Mouse (Mus musculus) forebrain, embryonic 11.5 days (tissue): Measurements from ENCODE around the gene Pgf. TPM values are rescaled to one million over a fixed set of nuclear protein-coding genes. Genes with fewer than 3 reads are reported as not detected.

Source experiments
- ATAC-seq: fragments of 200-750 bp; cut with Nextera tagmentation; replicated peaks from 2 replicates; pipeline ENCODE4 v1.8.0; 2017; ENCODE audit warnings: moderate TSS enrichment; ENCODE audit not compliant: low FRiP score
- DNase-seq: peaks from one replicate; pipeline ENCODE4 v3.0.0-alpha.2; 2017; ENCODE audit warnings: low spot score
- H3K27ac ChIP-seq: fragments of 300-500 bp; sonication (generic); 2 replicates; pipeline ENCODE4 v1.5.1; 2014; ENCODE audit warnings: low read depth, low read length
- H3K27me3 ChIP-seq: fragments of 300-500 bp; sonication (generic); 2 replicates; pipeline ENCODE4 v1.6.1; 2014; ENCODE audit warnings: mild to moderate bottlenecking, low read length, mixed read lengths; ENCODE audit not compliant: control insufficient read depth, insufficient read depth
- H3K36me3 ChIP-seq: fragments of 300-500 bp; sonication (generic); 2 replicates; pipeline ENCODE4 v1.6.1; 2014; ENCODE audit warnings: mild to moderate bottlenecking, low read length, moderate library complexity, mixed read lengths; ENCODE audit not compliant: control insufficient read depth, insufficient read depth
- H3K4me1 ChIP-seq: fragments of 300-500 bp; sonication (generic); replicated peaks from 2 replicates; pipeline ENCODE4 v1.6.1; 2014; ENCODE audit warnings: low read length, mixed read lengths; ENCODE audit not compliant: control insufficient read depth, insufficient read depth
- H3K4me2 ChIP-seq: fragments of 300-500 bp; sonication (generic); 2 replicates; pipeline ENCODE4 v1.6.1; 2014; ENCODE audit warnings: low read depth, mild to moderate bottlenecking, low read length, moderate library complexity, mixed read lengths; ENCODE audit not compliant: severe bottlenecking
- H3K4me3 ChIP-seq: fragments of 300-500 bp; sonication (generic); 2 replicates; pipeline ENCODE4 v1.5.1; 2014; ENCODE audit warnings: low read depth, low read length
- H3K9ac ChIP-seq: fragments of 300-500 bp; sonication (generic); 2 replicates; pipeline ENCODE4 v1.6.1; 2014; ENCODE audit warnings: low read length
- H3K9me3 ChIP-seq: fragments of 300-500 bp; sonication (generic); 2 replicates; pipeline ENCODE4 v1.6.1; 2016; ENCODE audit warnings: low read length, mixed read lengths; ENCODE audit not compliant: control insufficient read depth
- WGBS: fragments of 180-500 bp; shearing (Covaris S2); extraction: QIAGEN DNeasy Blood & Tissue Kit; methylation state at CpG from one replicate; pipeline ENCODE4 v1.1.7; 2014; 5-methylcytosine and 5-hydroxymethylcytosine counted together
- polyA plus RNA-seq: library from polyadenylated mRNA; unstranded; fragments of >200 nt; fragmentation: Nextera tagmentation; extraction: Ambion mirVana; gene quantifications from 2 replicates; pipeline ENCODE4 v1.2.1, GENCODE M21; 2014

The Pgf gene
- polyA plus RNA-seq, 1 experiment from 2014 or later, result 3.1 TPM

DNA sequence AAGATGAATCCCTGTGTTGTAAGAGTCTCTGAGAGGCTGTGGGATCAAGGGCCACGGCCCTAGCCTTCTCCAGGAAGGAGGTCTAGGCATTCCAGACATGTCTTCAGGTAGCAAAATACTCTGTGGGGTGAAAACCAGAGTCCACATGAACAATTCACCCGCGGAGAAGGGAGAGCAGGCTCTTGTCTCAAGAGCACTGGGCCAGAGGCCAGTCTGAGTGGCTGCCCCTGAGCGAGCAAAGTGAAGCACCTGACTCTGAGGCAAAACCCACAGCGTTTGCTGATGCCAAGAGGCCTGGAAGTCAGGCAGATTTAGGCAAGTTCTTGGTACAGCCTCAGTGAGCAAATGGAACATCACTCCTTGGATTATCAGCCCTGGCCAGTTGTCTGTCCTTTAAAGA is 6.5 kb upstream of the Pgf start:
- ATAC-seq, result no peak

DNA sequence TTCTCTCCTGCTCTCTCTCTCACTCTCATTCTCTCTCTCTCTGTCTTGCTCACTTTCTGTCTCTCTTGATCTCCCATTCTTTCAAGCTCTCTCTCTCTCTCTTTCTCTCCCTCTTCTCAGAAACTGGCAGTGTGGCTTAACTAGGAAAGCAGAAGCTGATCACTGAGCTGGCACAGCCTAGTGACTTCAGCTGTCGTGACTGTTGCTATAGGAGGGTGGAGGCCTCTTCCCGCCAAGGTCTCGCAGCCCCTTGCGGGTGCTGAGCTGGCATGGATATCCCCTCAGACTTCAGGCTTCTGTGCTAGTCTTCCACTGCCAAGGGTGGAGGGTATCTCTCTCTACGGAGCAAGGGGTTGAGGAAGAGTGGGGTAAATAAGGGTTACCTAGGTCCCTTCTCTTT is 5.3 kb upstream of the Pgf start:
- no peaks in the 10 kb centered on the region for H3K9me3 ChIP-seq
- WGBS, result 71% methylated on average over 5 of the region's 5 CpGs
- DNase-seq (no peak), ATAC-seq (no peak)
- no peak overlapping the region for H3K4me3 ChIP-seq
- peaks cover 2% of the 10 kb centered on the region for H3K27me3 ChIP-seq
- H3K4me1 ChIP-seq, result peaks cover 7% of the 10 kb centered on the region; the same call in 1 of the 2 replicates
- H3K4me2 ChIP-seq, result no peak overlapping the region
- H3K9ac ChIP-seq, result no peak overlapping the region
- no peak overlapping the region for H3K27ac ChIP-seq
- no peaks in the 10 kb centered on the region for H3K36me3 ChIP-seq

More for the DNA sequence above, 6.5 kb upstream of the Pgf start:
- Histone ChIP-seq H3K4me2 (no peak overlapping the region), H3K36me3 (no peaks in the 10 kb centered on the region), H3K4me1 (peaks cover 7% of the 10 kb centered on the region; the same call in 1 of the 2 replicates), H3K27ac (no peak overlapping the region), H3K27me3 (peaks cover 2% of the 10 kb centered on the region), H3K9ac (no peak overlapping the region), H3K4me3 (no peak overlapping the region), H3K9me3 (no peaks in the 10 kb centered on the region)
- 64% methylated on average over 5 of the region's 5 CpGs for WGBS
- DNase-seq, result no peak

DNA sequence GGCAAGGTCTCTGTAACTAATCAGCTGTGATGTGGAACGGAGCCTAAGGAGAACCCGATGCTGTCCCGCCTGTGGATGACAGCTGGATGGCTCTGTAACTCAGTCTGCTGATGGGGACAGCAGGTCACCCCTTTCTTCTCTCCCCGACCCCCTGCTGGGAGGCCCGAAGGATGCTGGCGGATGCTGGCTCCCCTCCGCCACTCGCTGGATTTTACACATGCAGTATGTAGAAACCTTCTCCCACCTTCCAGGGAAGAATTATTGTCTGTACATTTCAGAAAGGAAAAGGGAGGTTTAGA is 4.7 kb upstream of the Pgf start:
- Histone ChIP-seq H3K4me2 (no peak overlapping the region), H3K36me3 (no peaks in the 10 kb centered on the region), H3K27ac (no peak overlapping the region), H3K9me3 (no peaks in the 10 kb centered on the region), H3K27me3 (peaks cover 5% of the 10 kb centered on the region), H3K9ac (no peak overlapping the region), H3K4me1 (peaks cover 7% of the 10 kb centered on the region; the same call in 1 of the 2 replicates), H3K4me3 (no peak overlapping the region)
- 12% methylated on average over 8 of the region's 8 CpGs for WGBS
- DNase-seq (no peak), ATAC-seq (no peak)

DNA sequence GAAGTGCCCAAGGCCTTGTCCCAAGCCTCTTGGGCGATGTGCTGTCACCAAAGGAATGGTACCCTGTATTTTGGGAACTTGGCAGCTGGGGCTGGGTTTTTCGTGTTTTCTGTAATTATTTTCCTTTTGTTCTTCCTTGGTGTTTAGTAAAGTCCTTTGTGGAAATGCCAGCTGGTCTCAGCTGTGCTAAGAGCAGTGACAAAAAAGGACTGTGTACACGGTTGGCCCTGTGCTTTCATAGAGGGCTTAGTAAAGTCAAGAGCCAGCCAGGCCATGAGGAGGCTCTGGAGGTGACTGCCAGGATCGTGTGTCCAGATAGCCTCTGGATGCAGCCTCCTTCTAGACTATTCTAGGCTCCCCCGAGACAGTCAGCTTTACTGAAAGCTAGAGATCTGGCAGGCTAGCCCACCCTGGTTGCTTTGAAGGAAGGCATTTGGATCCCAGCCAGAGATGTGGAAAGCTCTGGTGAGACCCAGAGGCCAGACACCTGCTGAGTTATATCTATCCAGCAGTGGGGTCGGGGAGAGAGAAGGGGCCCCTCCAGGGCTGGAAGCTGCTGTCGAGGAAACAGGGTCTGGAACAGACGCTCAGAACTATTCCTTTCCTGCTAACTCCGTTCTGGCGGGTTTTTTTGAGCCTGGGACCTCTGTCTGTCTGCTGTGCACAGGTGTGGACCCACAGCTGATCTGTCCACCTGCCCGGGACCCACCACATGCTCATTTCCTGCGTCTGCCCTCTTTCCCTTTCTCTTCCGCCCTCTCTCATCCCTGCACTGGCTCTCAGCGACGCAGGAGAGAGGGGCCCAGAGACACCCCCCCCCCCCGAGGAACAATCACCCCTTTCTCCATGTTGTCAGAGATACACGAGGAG is 4.1 kb upstream of the Pgf start:
- ATAC-seq (no peak), DNase-seq (no peak)
- WGBS, result 39% methylated on average over 17 of the region's 17 CpGs
- peaks cover 11% of the 10 kb centered on the region for H3K4me1 ChIP-seq
- no peaks in the 10 kb centered on the region for H3K36me3 ChIP-seq
- no peak overlapping the region for H3K4me2 ChIP-seq
- no peak overlapping the region for H3K27ac ChIP-seq
- no peaks in the 10 kb centered on the region for H3K9me3 ChIP-seq
- no peak overlapping the region for H3K9ac ChIP-seq
- H3K4me3 ChIP-seq, result no peak overlapping the region
- H3K27me3 ChIP-seq, result peaks cover 7% of the 10 kb centered on the region

GRCm38 (mm10) chr12:85178294-85178693 is 704 bp upstream of the Pgf start:
- Histone ChIP-seq H3K9ac (no peak overlapping the region), H3K27me3 (peaks cover 9% of the 10 kb centered on the region), H3K9me3 (no peaks in the 10 kb centered on the region), H3K36me3 (no peaks in the 10 kb centered on the region), H3K27ac (no peak overlapping the region), H3K4me3 (no peak overlapping the region), H3K4me1 (peaks cover 25% of the 10 kb centered on the region), H3K4me2 (no peak overlapping the region)
- 73% methylated on average over 2 of the region's 2 CpGs for WGBS
- DNase-seq (no peak), ATAC-seq (no peak)

GRCm38 (mm10) chr12:85176846-85177523 is 605 bp downstream of the Pgf start:
- ATAC-seq (no peak), DNase-seq (peak; percentile 70)
- Histone ChIP-seq H3K9ac (peak overlapping the region; percentile 44), H3K4me3 (peak overlapping the region; percentile 26), H3K9me3 (no peaks in the 10 kb centered on the region), H3K27ac (no peak overlapping the region), H3K36me3 (no peaks in the 10 kb centered on the region), H3K27me3 (peaks cover 8% of the 10 kb centered on the region), H3K4me2 (peak overlapping the region; percentile 48), H3K4me1 (peaks cover 20% of the 10 kb centered on the region)
- 3% methylated on average over 32 of the region's 32 CpGs for WGBS

GRCm38 (mm10) chr12:85175926-85176845 is 1.4 kb downstream of the Pgf start:
- H3K27ac ChIP-seq, result no peak overlapping the region
- ATAC-seq (peak; percentile 87), DNase-seq (peak; percentile 83)
- peaks cover 18% of the 10 kb centered on the region for H3K4me1 ChIP-seq
- no peak overlapping the region; the same call in 1 of the 2 replicates for H3K9ac ChIP-seq
- H3K27me3 ChIP-seq, result peaks cover 8% of the 10 kb centered on the region
- no peaks in the 10 kb centered on the region for H3K36me3 ChIP-seq
- no peaks in the 10 kb centered on the region for H3K9me3 ChIP-seq
- no peak overlapping the region; the same call in none of the 2 replicates for H3K4me3 ChIP-seq
- WGBS, result 10% methylated on average over 11 of the region's 11 CpGs
- H3K4me2 ChIP-seq, result peak overlapping the region; percentile 48

GRCm38 (mm10) chr12:85175087-85175675 is 2.4 kb downstream of the Pgf start:
- Histone ChIP-seq H3K27me3 (peaks cover 8% of the 10 kb centered on the region), H3K27ac (no peak overlapping the region), H3K4me2 (peak overlapping the region; percentile 48), H3K36me3 (no peaks in the 10 kb centered on the region), H3K9ac (peak overlapping the region; percentile 29; the same call in 1 of the 2 replicates), H3K9me3 (no peaks in the 10 kb centered on the region), H3K4me1 (peaks cover 18% of the 10 kb centered on the region), H3K4me3 (0 out of 2 replicates have a peak overlapping the region, but pooled peaks have one; percentile 5)
- DNase-seq (no peak), ATAC-seq (no peak)
- 47% methylated on average over 16 of the region's 16 CpGs for WGBS
